Mouse (Mus musculus): ENCODE results near the gene Zbed4. TPM values are rescaled to one million over a fixed set of nuclear protein-coding genes. Genes with fewer than 3 reads are reported as not detected.

The Zbed4 gene
- polyA plus RNA-seq, 1 experiment: 25.7 TPM

GRCm38 (mm10) chr15:88830696-88831095 is 79.2 kb downstream of the Zbed4 start:
- TF ChIP-seq POLR2A (IDR thresholded peaks at IDR 0.05; ENCODE audit: borderline replicate concordance, extremely low read depth, insufficient read depth, insufficient read length, poor library complexity, severe bottlenecking) (no peak), CTCF (IDR thresholded peaks at IDR 0.05; ENCODE audit: borderline replicate concordance, extremely low read depth, insufficient read depth, insufficient read length) (no peak)

DNA sequence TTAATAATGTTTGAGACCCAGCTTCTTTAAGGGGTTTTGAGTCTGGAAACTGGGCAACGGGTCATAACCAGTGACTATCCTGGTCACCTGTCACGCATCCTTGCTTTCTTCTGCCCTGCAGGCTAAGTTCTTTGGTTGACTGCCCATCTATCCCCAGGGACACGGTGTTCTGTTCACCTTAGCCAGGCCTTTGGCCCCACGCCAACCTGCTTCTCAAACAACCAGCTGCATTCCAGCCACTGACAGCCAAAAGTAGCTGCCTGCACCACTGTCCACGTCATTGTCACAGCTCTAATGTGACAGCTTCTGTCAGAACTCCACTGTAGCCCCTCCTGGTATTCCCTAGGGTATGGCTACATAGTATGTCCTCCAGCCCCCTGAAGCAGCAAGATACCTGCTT is 80.0 kb downstream of the Zbed4 start:
- no peak for DNase-seq (ENCODE audit: low read depth)
- TF ChIP-seq CTCF (IDR thresholded peaks at IDR 0.05; ENCODE audit: borderline replicate concordance, extremely low read depth, insufficient read depth, insufficient read length) (no peak), POLR2A (IDR thresholded peaks at IDR 0.05; ENCODE audit: borderline replicate concordance, extremely low read depth, insufficient read depth, insufficient read length, poor library complexity, severe bottlenecking) (no peak)

More at GRCm38 (mm10) chr15:88830696-88831095, 79.2 kb downstream of the Zbed4 start:
- no peak for DNase-seq (ENCODE audit: low read depth)

GRCm38 (mm10) chr15:88832536-88832935 is 81.1 kb downstream of the Zbed4 start:
- TF ChIP-seq CTCF (IDR thresholded peaks at IDR 0.05; ENCODE audit: borderline replicate concordance, extremely low read depth, insufficient read depth, insufficient read length) (no peak), POLR2A (IDR thresholded peaks at IDR 0.05; ENCODE audit: borderline replicate concordance, extremely low read depth, insufficient read depth, insufficient read length, poor library complexity, severe bottlenecking) (no peak)
- DNase-seq (ENCODE audit: low read depth): no peak

Other genes starting within 250 kb of the Zbed4 start
- gene Zdhhc25, start 151.4 kb upstream of the Zbed4 start, polyA plus RNA-seq (2012; rRNA removed): not detected in 2 replicates
- 22.7 and 35.9 TPM in 2 replicates for gene Brd1, start 17.4 kb upstream of the Zbed4 start, polyA plus RNA-seq (2012; rRNA removed)
- 14.2 and 15.4 TPM in 2 replicates for gene Alg12, start 67.7 kb downstream of the Zbed4 start, polyA plus RNA-seq (2012; rRNA removed)
- gene Creld2, start 68.0 kb downstream of the Zbed4 start, polyA plus RNA-seq (2012; rRNA removed): 41.8 and 48.8 TPM in 2 replicates
- 14.7 and 18.5 TPM in 2 replicates for gene Pim3, start 110.5 kb downstream of the Zbed4 start, polyA plus RNA-seq (2012; rRNA removed)
- gene Ttll8, start 202.8 kb downstream of the Zbed4 start, polyA plus RNA-seq (2012; rRNA removed): 0.25 and 0.26 TPM in 2 replicates
- gene Mlc1, start 227.3 kb downstream of the Zbed4 start, polyA plus RNA-seq (2012; rRNA removed): 15.1 and 20.5 TPM in 2 replicates
- gene Mov10l1, start 231.2 kb downstream of the Zbed4 start, polyA plus RNA-seq (2012; rRNA removed): not detected in 2 replicates

Measured in brain, embryonic 14.5 days (tissue).